Mouse (Mus musculus): ENCODE data around the gene Nr1i3.

- TF ChIP-seq CTCF (IDR thresholded peaks at IDR 0.05; ENCODE audit: low read depth, low read length) (no peak), POLR2A (IDR thresholded peaks at IDR 0.05; ENCODE audit: borderline replicate concordance, low read depth, low read length) (no peak)
Observed at GRCm38 (mm10) chr1:171183620-171184019, 30.1 kb upstream of the Nr1i3 start.
